Comparison of ENCODE assay signal across 7 mouse cellular contexts in the genomic region with DNA sequence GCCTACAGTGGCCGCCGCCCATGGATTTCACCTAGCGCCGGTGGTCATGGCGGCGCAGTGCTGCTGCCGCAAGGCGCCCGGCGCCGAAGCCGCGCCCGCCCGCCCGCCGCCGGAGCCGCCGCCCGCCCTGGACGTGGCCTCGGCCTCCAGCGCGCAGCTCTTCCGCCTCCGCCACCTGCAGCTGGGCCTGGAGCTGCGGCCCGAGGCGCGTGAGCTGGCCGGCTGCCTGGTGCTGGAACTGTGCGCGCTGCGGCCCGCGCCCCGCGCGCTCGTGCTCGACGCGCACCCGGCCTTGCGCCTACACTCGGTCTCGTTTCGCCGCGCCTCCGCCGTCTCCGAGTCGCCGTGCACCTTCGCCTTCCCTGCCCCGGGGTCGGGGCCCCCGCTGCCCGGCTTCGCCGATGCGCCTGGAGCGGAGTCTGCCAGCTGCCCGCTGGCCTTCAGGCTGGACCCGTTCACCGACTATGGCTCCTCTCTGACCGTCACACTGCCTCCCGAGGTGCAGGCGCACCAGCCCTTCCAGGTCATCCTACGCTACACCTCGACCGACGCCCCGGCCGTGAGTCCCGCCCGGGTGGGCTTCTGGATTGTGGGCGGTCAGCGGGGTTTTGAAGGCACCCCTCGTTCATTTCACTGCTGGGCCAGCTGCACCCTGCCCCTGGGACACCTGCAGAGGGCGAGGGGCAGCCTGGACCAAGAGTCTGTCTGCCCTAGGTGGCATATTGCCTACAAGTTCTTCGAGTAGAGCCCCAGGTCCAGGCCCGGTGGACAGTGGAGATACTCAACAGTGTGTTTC. TPM values are rescaled to one million over a fixed set of nuclear protein-coding genes. Genes with fewer than 3 reads are reported as not detected.
DNase-seq lines count a peak whose midpoint lies in the region; ATAC-seq and TF ChIP-seq lines count a peak whose summit lies in the region.

No protein-coding gene starts in this region.

- peak; percentile 19 for TF ChIP-seq CTCF in intestine, postnatal 0 days (IDR thresholded peaks at IDR 0.05; ENCODE audit: low read depth)

- under 1% methylated on average over 73 of the region's 85 CpGs for WGBS in intestine, postnatal 0 days
- WGBS in limb, embryonic 14.5 days, result 1% methylated on average over 22 of the region's 85 CpGs
- WGBS in midbrain, embryonic 15.5 days, result under 1% methylated on average over 54 of the region's 85 CpGs

- H3K4me3 ChIP-seq in intestine, postnatal 0 days (ENCODE audit: low read depth, low read length), result peak overlapping the region; percentile 83
- peak overlapping the region; percentile 76 for H3K4me3 ChIP-seq in limb, embryonic 14.5 days (replicated peaks; ENCODE audit: low read length)
- H3K4me3 ChIP-seq in midbrain, embryonic 15.5 days, result peak overlapping the region; percentile 63

- H3K4me1 ChIP-seq in intestine, postnatal 0 days (replicated peaks; ENCODE audit: control insufficient read depth, insufficient read depth, low read length), result peaks cover 8% of the 10 kb centered on the region; the same call in 1 of the 2 replicates
- peaks cover 24% of the 10 kb centered on the region for H3K4me1 ChIP-seq in limb, embryonic 14.5 days (ENCODE audit: control insufficient read depth, insufficient read depth, low read length)
- peaks cover 59% of the 10 kb centered on the region for H3K4me1 ChIP-seq in midbrain, embryonic 15.5 days

- peaks cover 23% of the 10 kb centered on the region for H3K36me3 ChIP-seq in intestine, postnatal 0 days (ENCODE audit: control insufficient read depth, insufficient read depth)
- H3K36me3 ChIP-seq in limb, embryonic 14.5 days (ENCODE audit: control insufficient read depth, insufficient read depth, low read length), result peaks cover 25% of the 10 kb centered on the region
- H3K36me3 ChIP-seq in midbrain, embryonic 15.5 days (replicated peaks), result peaks cover 9% of the 10 kb centered on the region
- H3K36me3 ChIP-seq in splenic B cell, adult 2 months (ENCODE audit: control insufficient read depth, insufficient read depth, low read length, poor library complexity, severe bottlenecking), result peaks cover 2% of the 10 kb centered on the region

- H3K4me2 ChIP-seq in intestine, postnatal 0 days (replicated peaks; ENCODE audit: low read depth), result peak overlapping the region; percentile 93
- H3K4me2 ChIP-seq in limb, embryonic 14.5 days (replicated peaks; ENCODE audit: low read depth, low read length, severe bottlenecking), result peak overlapping the region; percentile 90
- H3K4me2 ChIP-seq in midbrain, embryonic 15.5 days, result peak overlapping the region; percentile 92

- no peaks in the 10 kb centered on the region for H3K9me3 ChIP-seq in intestine, postnatal 0 days (ENCODE audit: control insufficient read depth)
- H3K9me3 ChIP-seq in limb, embryonic 14.5 days (ENCODE audit: control insufficient read depth, low read length), result no peaks in the 10 kb centered on the region
- H3K9me3 ChIP-seq in midbrain, embryonic 15.5 days, result no peaks in the 10 kb centered on the region

- peak overlapping the region; percentile 98 for H3K9ac ChIP-seq in intestine, postnatal 0 days (ENCODE audit: low read depth, low read length)
- H3K9ac ChIP-seq in limb, embryonic 14.5 days (ENCODE audit: low read depth, low read length, severe bottlenecking), result peak overlapping the region; percentile 90
- H3K9ac ChIP-seq in midbrain, embryonic 15.5 days, result peak overlapping the region; percentile 88

- peak; percentile 36 for ATAC-seq in intestine, postnatal 0 days
- peak; percentile 41 for ATAC-seq in limb, embryonic 14.5 days (ENCODE audit: low FRiP score, low read depth)
- ATAC-seq in midbrain, embryonic 15.5 days (replicated peaks), result peak; percentile 28

- H3K27me3 ChIP-seq in intestine, postnatal 0 days (replicated peaks; ENCODE audit: control insufficient read depth, insufficient read depth, low read length), result no peaks in the 10 kb centered on the region
- no peaks in the 10 kb centered on the region for H3K27me3 ChIP-seq in limb, embryonic 14.5 days (ENCODE audit: control insufficient read depth, insufficient read depth, low read length)
- no peaks in the 10 kb centered on the region for H3K27me3 ChIP-seq in midbrain, embryonic 15.5 days (replicated peaks)
- H3K27me3 ChIP-seq in splenic B cell, adult 2 months (ENCODE audit: control insufficient read depth, insufficient read depth, low read length, poor library complexity, severe bottlenecking), result no peaks in the 10 kb centered on the region

- TF ChIP-seq POLR2A in limb, embryonic 14.5 days (IDR thresholded peaks at IDR 0.05; ENCODE audit: borderline replicate concordance, extremely low read depth, insufficient read depth, insufficient read length), result no peak

- intact Hi-C loops in gastrocnemius, postnatal 14 days (cut with DNase I; ENCODE audit: low total_unique reads), result no loop called here

- H3K27ac ChIP-seq in intestine, postnatal 0 days (ENCODE audit: low read depth, low read length), result peak overlapping the region; percentile 98
- H3K27ac ChIP-seq in limb, embryonic 14.5 days (replicated peaks; ENCODE audit: low read depth, low read length), result peak overlapping the region; percentile 86
- peak overlapping the region; percentile 94 for H3K27ac ChIP-seq in midbrain, embryonic 15.5 days

- DNase-seq in adrenal gland, adult (ENCODE audit: inconsistent age in 2 of 2, low spot score in 1 of 2), result peak; percentile 76 to 90
- DNase-seq in cerebellum, postnatal 36 days, result peak; percentile 75 to 82
- DNase-seq in gastrocnemius, postnatal 14 days, result peak; percentile 68
- no peak for DNase-seq in limb, embryonic 14.5 days (ENCODE audit: low spot score)
- DNase-seq in splenic B cell, adult 2 months (ENCODE audit: low read depth, low spot score), result peak; percentile 56

RNA-seq across cellular contexts. Expression of gene Rnpepl1, which starts 0.5 kb away (rescaled TPM):
- total RNA-seq in gastrocnemius, postnatal 14 days (2021), result 10 to 100 TPM; 57.0 to 60.7 TPM
- 75.0 and 87.9 TPM in 2 replicates for polyA plus RNA-seq in intestine, postnatal 0 days (2015; fragmentation: Nextera tagmentation; extraction: Ambion mirVana)
- 51.7 and 74.0 TPM in 2 replicates for polyA plus RNA-seq in limb, embryonic 14.5 days (2012; rRNA removed)
- polyA plus RNA-seq in limb, embryonic 14.5 days (2014; fragmentation: Nextera tagmentation; extraction: Ambion mirVana), result 39.9 and 48.5 TPM in 2 replicates
- polyA plus RNA-seq in midbrain, embryonic 15.5 days (2015; fragmentation: Nextera tagmentation; extraction: Ambion mirVana), result 32.9 and 37.1 TPM in 2 replicates

RNA-seq across cellular contexts. Expression of gene Dusp28, which starts 4.3 kb away (rescaled TPM):
- 10 to 100 TPM; 25.7 to 26.0 TPM for total RNA-seq in gastrocnemius, postnatal 14 days (2021)
- polyA plus RNA-seq in intestine, postnatal 0 days (2015; fragmentation: Nextera tagmentation; extraction: Ambion mirVana), result 18.8 and 19.2 TPM in 2 replicates
- polyA plus RNA-seq in limb, embryonic 14.5 days (2012; rRNA removed), result 10.6 and 16.7 TPM in 2 replicates
- polyA plus RNA-seq in limb, embryonic 14.5 days (2014; fragmentation: Nextera tagmentation; extraction: Ambion mirVana), result 8.0 and 9.6 TPM in 2 replicates
- polyA plus RNA-seq in midbrain, embryonic 15.5 days (2015; fragmentation: Nextera tagmentation; extraction: Ambion mirVana), result 15.4 and 15.7 TPM in 2 replicates

RNA-seq across cellular contexts. Expression of gene Ankmy1, which starts 8.4 kb away (rescaled TPM):
- under 1 TPM; 0.14 to 0.22 TPM for total RNA-seq in gastrocnemius, postnatal 14 days (2021)
- polyA plus RNA-seq in intestine, postnatal 0 days (2015; fragmentation: Nextera tagmentation; extraction: Ambion mirVana), result 0.12 TPM in 1 of 2 replicates, not detected in the other
- 0.38 and 0.41 TPM in 2 replicates for polyA plus RNA-seq in limb, embryonic 14.5 days (2012; rRNA removed)
- 0.37 and 0.55 TPM in 2 replicates for polyA plus RNA-seq in limb, embryonic 14.5 days (2014; fragmentation: Nextera tagmentation; extraction: Ambion mirVana)
- polyA plus RNA-seq in midbrain, embryonic 15.5 days (2015; fragmentation: Nextera tagmentation; extraction: Ambion mirVana), result 0.69 and 0.88 TPM in 2 replicates

RNA-seq across cellular contexts. Expression of gene Capn10, which starts 23.1 kb away (rescaled TPM):
- 1 to 10 TPM; 4.1 to 4.7 TPM for total RNA-seq in gastrocnemius, postnatal 14 days (2021)
- polyA plus RNA-seq in intestine, postnatal 0 days (2015; fragmentation: Nextera tagmentation; extraction: Ambion mirVana), result 31.6 and 34.4 TPM in 2 replicates
- polyA plus RNA-seq in limb, embryonic 14.5 days (2012; rRNA removed), result 34.9 and 39.4 TPM in 2 replicates
- 23.2 and 28.6 TPM in 2 replicates for polyA plus RNA-seq in limb, embryonic 14.5 days (2014; fragmentation: Nextera tagmentation; extraction: Ambion mirVana)
- 66.7 and 67.7 TPM in 2 replicates for polyA plus RNA-seq in midbrain, embryonic 15.5 days (2015; fragmentation: Nextera tagmentation; extraction: Ambion mirVana)

RNA-seq across cellular contexts. Expression of gene Gpr35, which starts 39.5 kb away (rescaled TPM):
- total RNA-seq in gastrocnemius, postnatal 14 days (2021), result under 1 TPM; 0.16 to 0.43 TPM
- 4.7 and 4.8 TPM in 2 replicates for polyA plus RNA-seq in intestine, postnatal 0 days (2015; fragmentation: Nextera tagmentation; extraction: Ambion mirVana)
- 0.73 and 1.1 TPM in 2 replicates for polyA plus RNA-seq in limb, embryonic 14.5 days (2012; rRNA removed)
- 0.91 and 0.98 TPM in 2 replicates for polyA plus RNA-seq in limb, embryonic 14.5 days (2014; fragmentation: Nextera tagmentation; extraction: Ambion mirVana)
- 0.30 and 0.50 TPM in 2 replicates for polyA plus RNA-seq in midbrain, embryonic 15.5 days (2015; fragmentation: Nextera tagmentation; extraction: Ambion mirVana)
